Mouse (Mus musculus): ENCODE measurements around the gene Recql.

- TF ChIP-seq CTCF (IDR thresholded peaks at IDR 0.05; ENCODE audit: borderline replicate concordance, insufficient read depth, low read length) (no peak), POLR2A (IDR thresholded peaks at IDR 0.05; ENCODE audit: low read depth, low read length) (no peak)
These were observed 6.9 kb downstream of the Recql start for GRCm38 (mm10) chr6:142379961-142380360.

All from embryonic fibroblast, embryonic 13.5 days (primary cell).